Mouse (Mus musculus) C2C12 (cell line): Measurements from ENCODE around the gene Wdr61.

Experiments used
- CTCF ChIP-seq: IDR thresholded peaks from one replicate; pipeline ENCODE4 v1.5.1; 2011; ENCODE audit not compliant: control insufficient read depth, insufficient read depth, insufficient read length
- FOSL1 ChIP-seq: IDR thresholded peaks from one replicate; pipeline ENCODE4 v1.8.0; 2011; ENCODE audit warnings: mild to moderate bottlenecking, low read length; ENCODE audit not compliant: poor library complexity, insufficient read depth, severe bottlenecking
- USF1 ChIP-seq: IDR thresholded peaks from one replicate; pipeline ENCODE4 v1.6.1; 2011; ENCODE audit warnings: low read depth, mild to moderate bottlenecking, control low read depth, moderate library complexity

DNA sequence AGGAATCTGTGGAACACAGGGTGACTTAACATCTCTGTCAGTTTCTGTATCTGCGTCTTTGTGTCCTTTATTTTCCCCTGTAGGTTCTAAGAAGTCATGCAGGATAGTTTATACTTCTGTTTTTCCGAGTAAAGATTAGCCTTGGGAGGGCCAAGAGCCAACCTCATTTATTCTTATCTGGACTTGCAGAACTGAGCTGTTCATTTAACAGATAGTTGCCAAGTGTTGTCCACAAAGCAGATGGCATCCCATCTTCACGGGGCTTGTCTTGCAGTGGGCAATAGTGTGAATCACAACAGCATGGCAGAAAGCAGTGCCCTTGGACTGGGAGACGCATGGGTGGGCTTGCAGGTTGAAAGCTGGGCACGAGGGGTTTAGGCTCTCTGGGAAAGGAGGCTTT is 30.0 kb downstream of the Wdr61 start:
- TF ChIP-seq USF1: no peak
- TF ChIP-seq CTCF: no peak
- TF ChIP-seq FOSL1: no peak
